Mouse (Mus musculus): ENCODE results near the gene Asic3.

GRCm38 (mm10) chr5:24444746-24445427 is 31.7 kb downstream of the Asic3 start, which contains the start of gene Fastk:
- TF ChIP-seq GATA1 (IDR thresholded peaks at IDR 0.05; ENCODE audit: low read length): no peak
- TF ChIP-seq TAL1 (IDR thresholded peaks at IDR 0.05; ENCODE audit: low read length): no peak

Measured in erythroblast, embryonic 14.5 days (primary cell).